Mouse (Mus musculus): Measurements from ENCODE around the gene Arl4c. TPM values are rescaled to one million over a fixed set of nuclear protein-coding genes. Genes with fewer than 3 reads are reported as not detected.

Arl4c gene
- polyA plus RNA-seq, 1 experiment from 2014 or later: 10.4 TPM

DNA sequence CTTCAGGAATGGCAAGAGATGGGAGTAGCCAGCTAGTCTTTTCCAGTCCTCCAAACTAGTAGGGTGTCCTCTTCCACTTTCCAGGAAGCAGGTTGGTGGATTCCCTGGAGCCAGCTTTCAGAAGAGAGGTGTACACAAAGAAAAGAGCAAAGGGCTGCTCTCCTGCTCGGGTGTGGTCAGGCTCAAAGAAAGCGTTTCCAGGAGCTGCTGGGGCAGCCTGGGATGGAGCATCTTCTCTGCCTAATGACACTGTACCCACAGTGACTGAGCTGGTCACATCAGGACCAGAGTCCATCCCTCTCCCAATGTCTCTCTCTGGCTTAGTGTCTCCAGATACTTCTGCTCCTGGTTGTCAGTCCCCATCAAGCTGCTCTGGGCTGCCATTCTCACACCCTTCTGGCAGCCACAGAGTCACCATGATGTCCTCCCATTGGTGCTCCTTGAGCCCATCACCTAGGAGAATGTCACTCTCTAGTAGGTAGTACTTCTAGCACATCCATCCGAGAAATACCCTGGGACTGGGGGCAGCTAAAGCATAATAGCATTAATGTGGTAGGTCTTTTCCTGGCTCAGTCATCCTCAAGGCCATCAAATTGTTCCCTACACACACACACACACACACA, 46.4 kb downstream of the Arl4c start:
- no peak overlapping the region for H3K4me2 ChIP-seq (replicated peaks; ENCODE audit: low read depth, low read length)
- no peaks in the 10 kb centered on the region for H3K36me3 ChIP-seq (ENCODE audit: control insufficient read depth, insufficient read depth, low read length)
- H3K27me3 ChIP-seq (ENCODE audit: control insufficient read depth, insufficient read depth, low read length): no peaks in the 10 kb centered on the region
- 81% methylated on average over 3 of the region's 3 CpGs for WGBS
- no peak overlapping the region for H3K27ac ChIP-seq (ENCODE audit: low read depth, low read length)
- no peak overlapping the region for H3K4me3 ChIP-seq (ENCODE audit: low read depth, low read length)
- H3K4me1 ChIP-seq (replicated peaks; ENCODE audit: control insufficient read depth, insufficient read depth, low read length): no peaks in the 10 kb centered on the region
- DNase-seq (ENCODE audit: low spot score) (no peak), ATAC-seq (ENCODE audit: low FRiP score) (no peak)
- no peak overlapping the region for H3K9ac ChIP-seq (ENCODE audit: low read depth, low read length)
- no peaks in the 10 kb centered on the region for H3K9me3 ChIP-seq (ENCODE audit: control insufficient read depth, low read length)

DNA sequence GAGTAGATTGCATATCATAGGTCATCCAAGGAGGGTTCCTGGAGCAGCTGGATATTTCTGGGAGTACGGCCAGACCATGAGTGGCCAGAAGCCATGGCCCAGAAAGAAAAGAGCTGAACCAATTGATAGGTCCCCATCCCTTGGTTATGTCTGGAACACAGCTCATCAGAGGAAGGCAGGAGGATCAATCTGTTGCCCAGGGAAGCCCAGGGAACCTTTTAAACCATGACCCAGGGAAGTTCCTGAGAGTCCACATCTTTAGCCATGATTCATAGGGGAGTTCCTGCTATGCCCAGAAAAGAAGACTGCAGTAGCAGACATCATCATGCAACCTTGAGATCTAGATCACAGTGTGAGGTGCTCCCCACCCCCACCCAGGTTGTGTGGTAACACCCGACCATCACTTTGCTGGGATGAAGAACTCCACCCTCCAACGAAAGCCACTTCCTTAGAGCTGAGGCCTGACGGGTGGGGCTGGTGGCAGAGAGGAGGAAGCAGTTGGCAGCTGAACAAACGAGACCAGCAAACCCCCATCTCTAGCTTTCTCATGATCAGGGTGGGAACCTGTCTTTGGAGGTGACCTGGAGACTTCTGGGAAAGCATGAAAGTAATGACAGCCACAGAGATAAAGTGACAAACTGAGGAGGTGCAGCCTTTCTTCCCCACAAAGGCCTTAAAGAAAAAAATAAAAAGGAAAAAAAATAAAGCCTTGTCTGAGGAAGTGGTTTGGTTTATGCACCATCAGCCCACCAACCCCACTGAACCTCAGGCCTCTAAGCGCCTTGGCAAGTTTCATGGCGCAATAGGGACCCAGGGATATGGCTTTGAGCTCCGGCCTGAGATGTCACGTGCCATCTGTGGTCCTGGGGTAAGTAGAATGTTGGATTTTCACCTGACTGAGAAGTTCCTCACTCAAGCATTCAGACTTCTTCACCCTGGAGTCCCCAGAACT, 47.2 kb downstream of the Arl4c start:
- Histone ChIP-seq H3K4me2 (replicated peaks; ENCODE audit: low read depth, low read length) (no peak overlapping the region), H3K9ac (ENCODE audit: low read depth, low read length) (no peak overlapping the region), H3K4me3 (ENCODE audit: low read depth, low read length) (no peak overlapping the region), H3K4me1 (replicated peaks; ENCODE audit: control insufficient read depth, insufficient read depth, low read length) (no peaks in the 10 kb centered on the region), H3K27ac (ENCODE audit: low read depth, low read length) (no peak overlapping the region), H3K9me3 (ENCODE audit: control insufficient read depth, low read length) (no peaks in the 10 kb centered on the region), H3K27me3 (ENCODE audit: control insufficient read depth, insufficient read depth, low read length) (no peaks in the 10 kb centered on the region), H3K36me3 (ENCODE audit: control insufficient read depth, insufficient read depth, low read length) (no peaks in the 10 kb centered on the region)
- DNase-seq (ENCODE audit: low spot score) (no peak), ATAC-seq (ENCODE audit: low FRiP score) (no peak)
- 80% methylated on average over 9 of the region's 9 CpGs for WGBS

DNA sequence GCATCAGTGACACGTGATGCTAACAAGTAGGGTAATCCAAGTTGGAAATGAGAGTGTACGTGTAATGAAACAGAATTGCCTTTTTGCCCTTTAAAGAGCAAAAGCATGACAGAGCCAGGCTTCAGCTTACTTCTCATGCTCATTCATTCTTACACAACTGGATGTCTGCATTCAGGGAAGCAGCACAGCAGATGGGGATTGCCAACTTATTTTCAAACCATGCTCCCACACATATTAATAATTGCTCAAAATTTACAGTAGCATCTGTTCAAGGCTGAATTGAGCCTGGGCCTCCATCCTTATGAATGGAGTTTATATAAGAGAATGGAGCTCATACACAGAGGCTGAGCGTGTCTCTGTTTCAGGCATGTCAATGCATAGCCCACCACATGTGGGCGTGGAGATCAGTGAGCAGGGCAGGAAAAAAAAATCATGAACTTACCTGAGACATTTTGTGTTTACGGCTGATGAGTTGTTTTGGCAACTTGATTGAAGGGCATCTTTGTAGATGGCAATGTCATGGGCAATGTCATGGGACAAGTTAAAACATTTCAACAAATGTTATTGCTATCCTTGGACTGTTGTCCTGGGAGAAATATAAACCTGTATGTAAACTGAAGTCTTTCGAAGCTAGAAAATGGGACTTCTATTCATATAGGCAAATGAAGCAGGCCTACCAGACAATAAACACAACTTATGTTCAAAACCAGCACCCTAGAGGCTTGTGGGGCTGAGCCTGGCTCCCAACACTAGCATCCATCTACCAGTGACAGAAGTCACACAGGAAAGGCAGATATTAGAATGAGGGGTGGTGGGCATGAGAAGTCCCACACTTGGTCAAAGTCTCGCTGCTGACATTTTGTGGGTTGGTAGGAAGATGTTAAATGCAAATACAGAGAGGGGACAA, 48.2 kb downstream of the Arl4c start:
- Histone ChIP-seq H3K36me3 (ENCODE audit: control insufficient read depth, insufficient read depth, low read length) (no peaks in the 10 kb centered on the region), H3K27ac (ENCODE audit: low read depth, low read length) (no peak overlapping the region), H3K4me3 (ENCODE audit: low read depth, low read length) (no peak overlapping the region), H3K27me3 (ENCODE audit: control insufficient read depth, insufficient read depth, low read length) (no peaks in the 10 kb centered on the region), H3K9ac (ENCODE audit: low read depth, low read length) (no peak overlapping the region), H3K4me1 (replicated peaks; ENCODE audit: control insufficient read depth, insufficient read depth, low read length) (no peaks in the 10 kb centered on the region), H3K4me2 (replicated peaks; ENCODE audit: low read depth, low read length) (no peak overlapping the region), H3K9me3 (ENCODE audit: control insufficient read depth, low read length) (no peaks in the 10 kb centered on the region)
- ATAC-seq (ENCODE audit: low FRiP score) (no peak), DNase-seq (ENCODE audit: low spot score) (no peak)
- 90% methylated on average over 7 of the region's 7 CpGs for WGBS

DNA sequence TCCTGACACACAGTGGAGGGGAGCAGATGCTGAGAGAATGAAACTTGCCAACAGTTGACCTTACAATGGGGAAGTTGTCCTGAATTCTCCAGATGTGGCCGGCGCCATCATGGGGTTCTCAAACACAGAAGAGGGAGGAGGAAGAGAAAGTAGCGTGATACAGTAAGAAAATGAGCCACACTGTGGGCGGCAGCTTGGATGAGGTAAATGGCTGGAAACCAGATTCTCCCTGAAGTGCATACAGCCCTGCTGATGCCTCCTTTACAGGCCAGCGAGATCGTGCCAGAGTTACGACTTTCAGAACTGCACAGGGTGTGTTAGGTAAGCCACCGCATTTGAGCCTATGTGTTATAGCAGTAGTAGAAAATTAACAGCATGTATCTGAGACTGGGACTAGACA, 49.3 kb downstream of the Arl4c start:
- no peak overlapping the region for H3K4me2 ChIP-seq (replicated peaks; ENCODE audit: low read depth, low read length)
- H3K4me3 ChIP-seq (ENCODE audit: low read depth, low read length): no peak overlapping the region
- no peaks in the 10 kb centered on the region for H3K4me1 ChIP-seq (replicated peaks; ENCODE audit: control insufficient read depth, insufficient read depth, low read length)
- ATAC-seq (ENCODE audit: low FRiP score) (no peak), DNase-seq (ENCODE audit: low spot score) (no peak)
- H3K9ac ChIP-seq (ENCODE audit: low read depth, low read length): no peak overlapping the region
- no peaks in the 10 kb centered on the region for H3K9me3 ChIP-seq (ENCODE audit: control insufficient read depth, low read length)
- no peak overlapping the region for H3K27ac ChIP-seq (ENCODE audit: low read depth, low read length)
- WGBS: 94% methylated on average over 8 of the region's 8 CpGs
- no peaks in the 10 kb centered on the region for H3K36me3 ChIP-seq (ENCODE audit: control insufficient read depth, insufficient read depth, low read length)
- H3K27me3 ChIP-seq (ENCODE audit: control insufficient read depth, insufficient read depth, low read length): no peaks in the 10 kb centered on the region

DNA sequence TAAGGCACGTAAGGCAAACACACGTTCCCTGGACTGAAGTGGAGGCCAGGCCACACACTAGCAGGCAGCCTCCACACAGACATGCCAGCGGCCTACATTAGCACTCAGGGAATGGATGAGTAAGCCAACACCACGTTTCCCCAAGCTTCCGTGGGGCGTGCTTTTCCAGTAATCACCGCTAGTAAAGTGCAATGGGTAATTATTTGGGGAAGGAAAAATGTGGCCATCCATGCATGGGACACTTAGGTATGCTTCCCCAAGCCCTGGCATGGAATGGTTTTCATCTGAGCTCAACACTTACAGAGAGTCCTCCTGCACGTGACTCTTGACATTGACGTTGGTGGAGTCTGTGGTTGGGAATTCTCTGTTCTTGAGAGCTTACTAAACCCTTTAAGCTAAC, 50.4 kb downstream of the Arl4c start:
- no peak overlapping the region for H3K4me2 ChIP-seq (replicated peaks; ENCODE audit: low read depth, low read length)
- no peaks in the 10 kb centered on the region for H3K27me3 ChIP-seq (ENCODE audit: control insufficient read depth, insufficient read depth, low read length)
- ATAC-seq (ENCODE audit: low FRiP score): no peak
- no peak for DNase-seq (ENCODE audit: low spot score)
- no peaks in the 10 kb centered on the region for H3K4me1 ChIP-seq (replicated peaks; ENCODE audit: control insufficient read depth, insufficient read depth, low read length)
- H3K36me3 ChIP-seq (ENCODE audit: control insufficient read depth, insufficient read depth, low read length): no peaks in the 10 kb centered on the region
- H3K9ac ChIP-seq (ENCODE audit: low read depth, low read length): no peak overlapping the region
- no peaks in the 10 kb centered on the region for H3K9me3 ChIP-seq (ENCODE audit: control insufficient read depth, low read length)
- no peak overlapping the region for H3K4me3 ChIP-seq (ENCODE audit: low read depth, low read length)
- 82% methylated on average over 9 of the region's 9 CpGs for WGBS
- H3K27ac ChIP-seq (ENCODE audit: low read depth, low read length): no peak overlapping the region

DNA sequence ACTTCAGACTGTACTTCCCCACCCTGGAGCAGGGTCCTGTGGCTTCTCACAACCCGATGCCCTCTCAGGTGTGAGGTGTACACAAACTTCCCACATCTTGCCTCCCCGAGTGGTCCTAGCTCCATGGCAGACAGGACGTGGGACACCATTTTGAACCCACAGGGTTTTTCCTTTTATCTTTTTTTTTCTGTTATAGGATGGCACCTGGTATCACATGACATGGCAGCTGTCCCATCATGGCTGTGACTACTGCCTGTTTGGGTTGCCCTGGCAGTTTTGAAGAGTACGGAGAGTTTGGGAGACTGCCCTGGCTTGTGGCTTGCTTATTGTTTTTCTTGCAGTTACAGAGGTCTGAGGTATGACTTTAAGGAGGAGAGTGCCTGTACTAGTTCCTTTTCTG, 53.3 kb downstream of the Arl4c start:
- H3K27ac ChIP-seq (ENCODE audit: low read depth, low read length): no peak overlapping the region
- H3K9me3 ChIP-seq (ENCODE audit: control insufficient read depth, low read length): no peaks in the 10 kb centered on the region
- no peaks in the 10 kb centered on the region for H3K36me3 ChIP-seq (ENCODE audit: control insufficient read depth, insufficient read depth, low read length)
- whole genome bisulfite sequencing: 92% methylated on average over 4 of the region's 4 CpGs
- ATAC-seq (ENCODE audit: low FRiP score) (no peak), DNase-seq (ENCODE audit: low spot score) (no peak)
- no peaks in the 10 kb centered on the region for H3K27me3 ChIP-seq (ENCODE audit: control insufficient read depth, insufficient read depth, low read length)
- no peak overlapping the region for H3K4me2 ChIP-seq (replicated peaks; ENCODE audit: low read depth, low read length)
- no peak overlapping the region for H3K9ac ChIP-seq (ENCODE audit: low read depth, low read length)
- no peak overlapping the region for H3K4me3 ChIP-seq (ENCODE audit: low read depth, low read length)
- no peaks in the 10 kb centered on the region for H3K4me1 ChIP-seq (replicated peaks; ENCODE audit: control insufficient read depth, insufficient read depth, low read length)

DNA sequence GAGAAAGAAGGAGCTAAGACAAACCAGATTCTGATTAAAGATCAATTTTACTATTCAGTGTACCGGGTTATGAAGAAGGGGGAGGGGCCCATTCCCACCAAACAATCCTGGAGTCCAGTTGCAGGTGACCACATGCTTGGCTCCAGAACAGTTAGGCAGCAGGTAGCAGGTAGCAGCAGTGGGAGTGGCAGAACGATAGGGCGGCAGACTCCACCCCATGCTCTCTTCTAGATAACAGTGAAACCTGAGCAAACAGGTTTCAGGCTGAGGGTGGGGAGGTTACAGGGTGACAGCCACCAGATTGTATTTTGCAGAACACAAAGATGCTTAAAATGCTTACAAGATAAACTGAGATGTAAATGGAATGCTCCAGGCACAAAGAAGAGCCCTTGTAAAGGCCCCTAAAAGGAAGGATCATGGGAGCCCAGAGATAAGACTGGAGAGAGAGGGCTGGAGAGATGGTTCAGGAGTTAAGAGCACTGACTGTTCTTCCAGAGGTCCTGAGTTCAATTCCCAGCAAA, 56.4 kb downstream of the Arl4c start:
- H3K4me1 ChIP-seq (replicated peaks; ENCODE audit: control insufficient read depth, insufficient read depth, low read length): no peaks in the 10 kb centered on the region
- WGBS: 72% methylated on average over 3 of the region's 3 CpGs

DNA sequence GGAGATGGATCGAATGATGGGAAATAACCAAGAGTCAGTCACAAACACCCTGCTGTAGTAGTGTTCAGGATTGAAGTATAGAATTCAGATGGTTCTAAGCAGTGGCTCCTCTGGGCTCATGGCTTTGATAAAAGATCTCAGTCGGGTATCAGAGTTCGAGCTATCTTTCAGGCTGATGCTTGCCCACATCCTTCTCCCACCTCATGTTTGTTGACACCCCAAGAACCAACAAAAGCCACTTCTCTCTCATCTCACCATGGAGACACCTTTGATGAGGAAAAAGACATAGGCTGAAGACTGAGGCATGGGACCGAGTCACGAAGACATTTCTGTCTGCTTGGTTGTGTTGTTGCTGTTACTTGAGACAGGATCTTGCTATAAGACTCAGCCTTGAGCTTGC, 57.6 kb downstream of the Arl4c start:
- Histone ChIP-seq H3K9ac (ENCODE audit: low read depth, low read length) (no peak overlapping the region), H3K27ac (ENCODE audit: low read depth, low read length) (no peak overlapping the region), H3K9me3 (ENCODE audit: control insufficient read depth, low read length) (no peaks in the 10 kb centered on the region), H3K4me3 (ENCODE audit: low read depth, low read length) (no peak overlapping the region), H3K27me3 (ENCODE audit: control insufficient read depth, insufficient read depth, low read length) (no peaks in the 10 kb centered on the region), H3K36me3 (ENCODE audit: control insufficient read depth, insufficient read depth, low read length) (no peaks in the 10 kb centered on the region), H3K4me1 (replicated peaks; ENCODE audit: control insufficient read depth, insufficient read depth, low read length) (peaks cover 2% of the 10 kb centered on the region; the same call in 1 of the 2 replicates), H3K4me2 (replicated peaks; ENCODE audit: low read depth, low read length) (no peak overlapping the region)
- ATAC-seq (ENCODE audit: low FRiP score): no peak
- DNase-seq (ENCODE audit: low spot score): no peak
- 84% methylated on average over 5 of the region's 5 CpGs for WGBS

More for the DNA sequence above, 56.4 kb downstream of the Arl4c start:
- no peaks in the 10 kb centered on the region for H3K36me3 ChIP-seq (ENCODE audit: control insufficient read depth, insufficient read depth, low read length)
- H3K4me2 ChIP-seq (replicated peaks; ENCODE audit: low read depth, low read length): no peak overlapping the region
- no peak overlapping the region for H3K4me3 ChIP-seq (ENCODE audit: low read depth, low read length)
- no peak overlapping the region for H3K9ac ChIP-seq (ENCODE audit: low read depth, low read length)
- H3K27me3 ChIP-seq (ENCODE audit: control insufficient read depth, insufficient read depth, low read length): no peaks in the 10 kb centered on the region
- no peaks in the 10 kb centered on the region for H3K9me3 ChIP-seq (ENCODE audit: control insufficient read depth, low read length)
- DNase-seq (ENCODE audit: low spot score): no peak
- ATAC-seq (ENCODE audit: low FRiP score): no peak
- H3K27ac ChIP-seq (ENCODE audit: low read depth, low read length): no peak overlapping the region

Measured in hindbrain, embryonic 11.5 days (tissue).